Mouse (Mus musculus) bone marrow, adult 2 months (tissue): ENCODE results near the gene Gm5141.
"Not testable (repeated sequence)": the region's sequence is repeated elsewhere in the genome, so short reads cannot be mapped to it uniquely, and the experiment has no call there.

ENCODE experiments used
- CTCF ChIP-seq: fragments of 200-500 bp; IDR thresholded peaks from 2 replicates; pipeline ENCODE4 v1.5.1; 2011; ENCODE audit warnings: low read length, control low read depth; ENCODE audit not compliant: control insufficient read depth, insufficient read depth
- POLR2A ChIP-seq: fragments of 200-500 bp; IDR thresholded peaks from 2 replicates; pipeline ENCODE4 v1.6.1; 2011; ENCODE audit warnings: low read depth, mild to moderate bottlenecking, control low read depth, low read length, borderline replicate concordance; ENCODE audit not compliant: control insufficient read depth

GRCm38 (mm10) chr13:62815705-62816104, 30.1 kb upstream of the Gm5141 start:
- TF ChIP-seq CTCF, POLR2A: not testable (repeated sequence)
